Mouse (Mus musculus): ENCODE results near the gene Tm9sf1. TPM values are rescaled to one million over a fixed set of nuclear protein-coding genes. Genes with fewer than 3 reads are reported as not detected.

Tm9sf1 gene
- polyA plus RNA-seq, 1 experiment from 2014 or later = 62.1 TPM

DNA sequence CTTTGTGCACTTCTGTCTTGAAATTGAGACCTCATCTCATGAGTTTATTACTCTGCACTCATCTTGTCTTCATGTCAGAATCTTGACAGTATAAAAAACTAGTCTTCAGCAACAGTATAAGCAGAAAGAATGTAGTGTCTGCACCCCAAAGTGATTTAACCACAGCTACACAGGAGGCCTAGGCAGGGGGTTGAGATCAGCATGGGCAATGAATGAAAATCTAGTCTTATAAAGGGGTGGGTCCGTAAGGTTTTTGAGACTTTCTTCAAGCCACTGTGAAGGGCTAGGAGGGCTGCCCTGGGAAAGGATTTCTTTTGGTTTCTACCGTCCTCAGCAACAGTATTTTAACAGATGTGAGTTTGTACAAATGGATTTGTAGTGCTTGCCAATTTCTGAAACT lies 17.0 kb upstream of the Tm9sf1 start:
- Histone ChIP-seq H3K4me1 (replicated peaks; ENCODE audit: control insufficient read depth, insufficient read depth, low read length) (peaks cover 9% of the 10 kb centered on the region), H3K36me3 (ENCODE audit: control insufficient read depth, insufficient read depth) (peaks cover 8% of the 10 kb centered on the region; the same call in 1 of the 2 replicates), H3K27ac (ENCODE audit: low read length) (no peak overlapping the region), H3K9me3 (ENCODE audit: control insufficient read depth, low read length) (no peaks in the 10 kb centered on the region), H3K4me3 (replicated peaks; ENCODE audit: low read length) (peak overlapping the region; percentile 65), H3K27me3 (replicated peaks; ENCODE audit: control insufficient read depth, insufficient read depth, low read length) (no peaks in the 10 kb centered on the region), H3K4me2 (ENCODE audit: low read length) (peak overlapping the region; percentile 69), H3K9ac (replicated peaks; ENCODE audit: low read depth, low read length) (no peak overlapping the region)
- WGBS = 33% methylated on average over 2 of the region's 2 CpGs
- peak; percentile 16; the same call in 1 of the 2 replicates for ATAC-seq

DNA sequence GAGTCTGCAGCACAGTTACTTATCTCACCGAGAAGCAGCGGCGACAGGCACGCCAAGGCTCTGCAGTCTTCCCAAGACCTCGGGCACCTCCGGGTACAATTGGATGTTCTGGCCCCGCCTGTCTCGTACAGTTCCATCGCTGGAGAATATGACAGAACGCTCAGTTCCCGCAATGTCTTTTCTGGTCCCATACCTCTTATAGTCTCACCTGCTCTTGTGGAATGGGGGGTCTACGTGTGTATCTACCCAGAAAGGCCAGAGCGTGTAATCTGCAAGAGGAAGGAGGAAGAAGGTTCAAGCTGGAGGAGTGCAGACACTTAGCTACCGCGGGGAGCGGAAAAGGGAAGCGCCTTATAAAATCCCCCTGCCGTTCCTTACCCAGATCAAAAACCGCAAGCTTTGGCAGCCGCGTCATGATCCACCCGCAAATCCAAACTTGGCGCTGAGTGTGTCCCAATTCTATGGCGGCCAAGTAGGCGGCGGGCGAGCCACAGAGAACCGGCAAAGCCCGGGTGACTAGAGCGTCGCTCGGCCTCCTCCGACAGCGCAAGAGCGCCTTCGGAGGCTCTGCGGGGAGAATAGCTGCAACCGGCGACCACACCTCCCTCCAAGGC lies 16.5 kb upstream of the Tm9sf1 start, which contains the start of gene Mdp1:
Gene Mdp1 (minus strand): TSS at position 549 of the 614 bp plus-strand sequence.
- H3K9ac ChIP-seq (replicated peaks; ENCODE audit: low read depth, low read length) = peak within 1 kb of the TSS; percentile 69
- under 1% methylated on average over 39 of the region's 39 CpGs for WGBS
- H3K9me3 ChIP-seq (ENCODE audit: control insufficient read depth, low read length) = no peaks in the 10 kb centered on the region
- H3K4me2 ChIP-seq (ENCODE audit: low read length) = peak within 1 kb of the TSS; percentile 69
- H3K27ac ChIP-seq (ENCODE audit: low read length) = peak within 1 kb of the TSS; percentile 71
- peak; percentile 97 for ATAC-seq
- no peaks in the 10 kb centered on the region for H3K27me3 ChIP-seq (replicated peaks; ENCODE audit: control insufficient read depth, insufficient read depth, low read length)
- peaks cover 8% of the 10 kb centered on the region; the same call in 1 of the 2 replicates for H3K36me3 ChIP-seq (ENCODE audit: control insufficient read depth, insufficient read depth)
- H3K4me1 ChIP-seq (replicated peaks; ENCODE audit: control insufficient read depth, insufficient read depth, low read length) = peaks cover 9% of the 10 kb centered on the region
- peak within 1 kb of the TSS; percentile 65 for H3K4me3 ChIP-seq (replicated peaks; ENCODE audit: low read length)

DNA sequence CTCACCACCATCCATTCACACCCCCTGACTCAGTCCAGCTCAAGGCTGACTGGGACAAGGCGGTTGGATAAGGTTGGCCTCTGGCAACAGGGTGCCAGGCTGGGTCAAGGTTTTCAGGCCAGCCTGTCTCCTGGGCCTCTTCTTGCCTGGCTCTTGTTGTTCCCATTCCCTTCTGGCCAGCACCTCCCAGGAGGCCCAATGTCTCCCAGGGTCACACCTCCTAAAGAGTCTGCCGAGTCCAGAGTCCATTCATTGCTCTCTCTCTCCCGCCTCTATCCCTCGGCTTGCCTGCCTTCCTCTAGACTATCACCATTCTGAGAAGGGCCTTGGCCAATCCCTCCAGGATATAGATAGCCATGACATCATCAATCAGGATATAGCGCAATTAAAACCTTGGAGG lies 14.4 kb upstream of the Tm9sf1 start:
- no peak overlapping the region for H3K4me3 ChIP-seq (replicated peaks; ENCODE audit: low read length)
- peaks cover 9% of the 10 kb centered on the region for H3K4me1 ChIP-seq (replicated peaks; ENCODE audit: control insufficient read depth, insufficient read depth, low read length)
- ATAC-seq = no peak
- no peak overlapping the region for H3K9ac ChIP-seq (replicated peaks; ENCODE audit: low read depth, low read length)
- WGBS = 90% methylated on average over 5 of the region's 5 CpGs
- no peak overlapping the region for H3K27ac ChIP-seq (ENCODE audit: low read length)
- peaks cover 6% of the 10 kb centered on the region; the same call in 1 of the 2 replicates for H3K36me3 ChIP-seq (ENCODE audit: control insufficient read depth, insufficient read depth)
- no peak overlapping the region for H3K4me2 ChIP-seq (ENCODE audit: low read length)
- no peaks in the 10 kb centered on the region for H3K27me3 ChIP-seq (replicated peaks; ENCODE audit: control insufficient read depth, insufficient read depth, low read length)
- no peaks in the 10 kb centered on the region for H3K9me3 ChIP-seq (ENCODE audit: control insufficient read depth, low read length)

DNA sequence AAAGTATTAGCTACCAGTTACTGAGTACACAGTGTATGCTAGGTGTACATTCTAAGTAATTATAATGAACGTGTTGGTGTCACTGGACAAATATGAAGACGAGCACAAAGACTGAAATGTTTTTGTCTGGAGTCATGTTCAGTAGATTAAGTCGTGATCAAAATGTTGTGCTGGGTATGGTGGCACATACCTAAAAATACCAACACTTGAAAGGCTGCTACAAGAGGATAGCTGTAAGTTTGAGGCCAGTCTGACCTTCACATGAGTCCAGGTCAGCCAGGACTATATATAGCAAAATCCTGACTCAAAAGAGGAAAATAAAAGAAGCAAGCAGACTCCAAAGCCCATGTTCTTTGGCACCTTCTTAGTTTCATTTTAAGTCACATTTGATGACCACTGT lies 13.3 kb upstream of the Tm9sf1 start:
- Histone ChIP-seq H3K4me2 (ENCODE audit: low read length) (no peak overlapping the region), H3K36me3 (ENCODE audit: control insufficient read depth, insufficient read depth) (no peaks in the 10 kb centered on the region; the same call in 1 of the 2 replicates), H3K4me3 (replicated peaks; ENCODE audit: low read length) (no peak overlapping the region), H3K4me1 (replicated peaks; ENCODE audit: control insufficient read depth, insufficient read depth, low read length) (peaks cover 9% of the 10 kb centered on the region), H3K9me3 (ENCODE audit: control insufficient read depth, low read length) (no peaks in the 10 kb centered on the region), H3K9ac (replicated peaks; ENCODE audit: low read depth, low read length) (no peak overlapping the region), H3K27ac (ENCODE audit: low read length) (no peak overlapping the region), H3K27me3 (replicated peaks; ENCODE audit: control insufficient read depth, insufficient read depth, low read length) (no peaks in the 10 kb centered on the region)
- 93% methylated on average over 3 of the region's 3 CpGs for WGBS
- no peak for ATAC-seq

DNA sequence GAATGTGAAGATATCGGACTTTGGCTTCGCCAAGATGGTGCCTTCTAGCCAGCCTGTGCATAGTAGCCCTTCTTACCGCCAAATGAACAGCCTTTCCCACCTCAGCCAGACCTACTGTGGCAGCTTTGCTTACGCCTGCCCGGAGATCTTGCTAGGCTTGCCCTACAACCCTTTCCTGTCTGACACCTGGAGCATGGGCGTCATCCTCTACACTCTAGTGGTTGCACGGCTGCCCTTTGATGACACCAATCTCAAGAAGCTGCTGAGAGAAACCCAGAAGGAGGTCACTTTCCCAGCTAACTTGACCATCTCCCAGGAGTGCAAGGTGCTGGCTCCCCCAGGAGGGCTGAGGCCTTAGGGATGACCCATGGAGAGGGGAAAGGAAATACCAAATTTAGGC lies 7.9 kb upstream of the Tm9sf1 start:
- no peaks in the 10 kb centered on the region for H3K36me3 ChIP-seq (ENCODE audit: control insufficient read depth, insufficient read depth)
- no peak overlapping the region for H3K27ac ChIP-seq (ENCODE audit: low read length)
- H3K9ac ChIP-seq (replicated peaks; ENCODE audit: low read depth, low read length) = no peak overlapping the region
- no peak overlapping the region for H3K4me3 ChIP-seq (replicated peaks; ENCODE audit: low read length)
- no peaks in the 10 kb centered on the region for H3K9me3 ChIP-seq (ENCODE audit: control insufficient read depth, low read length)
- no peaks in the 10 kb centered on the region for H3K4me1 ChIP-seq (replicated peaks; ENCODE audit: control insufficient read depth, insufficient read depth, low read length)
- H3K4me2 ChIP-seq (ENCODE audit: low read length) = no peak overlapping the region
- 93% methylated on average over 7 of the region's 7 CpGs for WGBS
- no peaks in the 10 kb centered on the region for H3K27me3 ChIP-seq (replicated peaks; ENCODE audit: control insufficient read depth, insufficient read depth, low read length)
- ATAC-seq = no peak

DNA sequence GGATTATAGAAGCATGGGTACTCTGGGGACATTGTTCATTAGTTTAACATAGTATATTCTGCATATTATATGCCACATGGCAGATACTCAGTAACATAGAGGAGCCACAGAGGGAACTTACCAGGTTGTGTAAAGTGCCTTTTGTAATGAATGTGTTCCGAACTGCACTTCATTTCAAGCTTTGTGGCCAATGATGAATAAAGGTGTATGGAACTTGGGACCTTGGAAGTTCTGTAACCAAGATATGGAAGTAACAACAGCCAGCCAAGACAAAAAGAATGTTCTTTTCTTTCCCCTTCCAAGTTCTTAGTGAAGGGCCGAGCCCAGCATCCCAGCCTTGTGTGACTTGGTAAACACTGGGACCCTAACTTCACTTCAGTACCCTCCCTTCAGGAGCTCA lies 6.3 kb upstream of the Tm9sf1 start, which contains the start of gene Tssk4:
Gene Tssk4 (plus strand): TSS at position 301 of the 400 bp plus-strand sequence.
- Histone ChIP-seq H3K9ac (replicated peaks; ENCODE audit: low read depth, low read length) (no peak within 1 kb of the TSS), H3K9me3 (ENCODE audit: control insufficient read depth, low read length) (no peaks in the 10 kb centered on the region), H3K36me3 (ENCODE audit: control insufficient read depth, insufficient read depth) (no peaks in the 10 kb centered on the region), H3K27me3 (replicated peaks; ENCODE audit: control insufficient read depth, insufficient read depth, low read length) (no peaks in the 10 kb centered on the region), H3K27ac (ENCODE audit: low read length) (no peak within 1 kb of the TSS), H3K4me3 (replicated peaks; ENCODE audit: low read length) (no peak within 1 kb of the TSS), H3K4me1 (replicated peaks; ENCODE audit: control insufficient read depth, insufficient read depth, low read length) (peaks cover 4% of the 10 kb centered on the region), H3K4me2 (ENCODE audit: low read length) (no peak within 1 kb of the TSS)
- 96% methylated on average over 2 of the region's 2 CpGs for WGBS
- ATAC-seq = no peak

DNA sequence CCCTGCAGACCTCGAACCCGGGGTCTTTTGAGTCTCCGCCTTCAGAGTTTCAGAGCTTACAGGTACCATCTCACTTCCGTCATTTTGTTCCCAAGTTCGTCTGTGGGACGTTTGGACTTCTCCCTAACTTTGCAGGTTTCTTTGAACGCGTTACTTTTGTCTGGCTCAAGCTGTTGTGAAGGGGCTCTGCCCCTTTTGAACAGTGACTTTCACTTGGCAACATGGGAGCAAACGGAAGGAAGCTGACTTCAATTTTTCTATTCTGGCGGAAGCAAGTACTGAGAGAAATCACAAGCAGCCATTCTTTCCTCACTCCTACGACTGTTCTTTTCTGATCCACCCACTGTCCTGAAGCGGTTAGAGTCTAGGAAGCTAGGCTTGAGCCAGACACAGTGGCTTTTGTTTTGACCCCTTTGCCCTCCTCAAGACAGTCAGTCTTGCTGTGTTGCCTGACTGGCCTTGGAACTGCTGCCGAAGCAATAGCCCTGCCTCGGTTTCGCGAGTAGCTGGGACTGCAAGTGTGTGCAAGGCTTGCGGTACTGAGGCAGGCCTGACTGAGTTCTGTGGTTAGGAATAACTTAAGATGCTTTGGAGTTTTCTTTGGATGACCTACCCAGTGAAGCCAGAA lies 769 bp upstream of the Tm9sf1 start:
- no peaks in the 10 kb centered on the region for H3K27me3 ChIP-seq (replicated peaks; ENCODE audit: control insufficient read depth, insufficient read depth, low read length)
- no peak overlapping the region for H3K27ac ChIP-seq (ENCODE audit: low read length)
- H3K9ac ChIP-seq (replicated peaks; ENCODE audit: low read depth, low read length) = peak overlapping the region; percentile 97
- peaks cover 9% of the 10 kb centered on the region for H3K36me3 ChIP-seq (ENCODE audit: control insufficient read depth, insufficient read depth)
- H3K4me3 ChIP-seq (replicated peaks; ENCODE audit: low read length) = peak overlapping the region; percentile 99
- WGBS = 25% methylated on average over 17 of the region's 17 CpGs
- no peak for ATAC-seq
- peaks cover 21% of the 10 kb centered on the region for H3K4me1 ChIP-seq (replicated peaks; ENCODE audit: control insufficient read depth, insufficient read depth, low read length)
- peak overlapping the region; percentile 84 for H3K4me2 ChIP-seq (ENCODE audit: low read length)
- no peaks in the 10 kb centered on the region for H3K9me3 ChIP-seq (ENCODE audit: control insufficient read depth, low read length)

DNA sequence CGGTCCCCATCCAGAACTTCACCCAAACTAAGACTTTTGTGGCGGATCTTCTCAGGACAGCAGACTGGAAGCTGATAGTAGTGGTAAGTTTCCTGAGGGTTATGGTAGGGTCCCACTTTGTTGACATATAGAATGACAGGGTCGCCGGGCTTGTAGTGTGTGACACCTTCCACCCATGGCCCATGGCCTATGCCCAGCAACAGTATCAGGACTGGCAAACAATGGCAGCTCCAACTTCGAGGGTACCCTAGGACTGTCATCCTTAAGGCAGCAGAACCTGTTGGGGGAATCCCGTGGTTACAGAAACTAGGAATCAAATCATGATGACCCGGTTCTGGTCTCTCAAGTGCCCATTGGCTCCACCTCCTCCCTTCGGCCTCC lies 937 bp downstream of the Tm9sf1 start:
- 23% methylated on average over 8 of the region's 8 CpGs for WGBS
- ATAC-seq = peak; percentile 35
- Histone ChIP-seq H3K4me2 (ENCODE audit: low read length) (peak overlapping the region; percentile 84), H3K4me1 (replicated peaks; ENCODE audit: control insufficient read depth, insufficient read depth, low read length) (peaks cover 21% of the 10 kb centered on the region), H3K9me3 (ENCODE audit: control insufficient read depth, low read length) (no peaks in the 10 kb centered on the region), H3K36me3 (ENCODE audit: control insufficient read depth, insufficient read depth) (peaks cover 14% of the 10 kb centered on the region), H3K4me3 (replicated peaks; ENCODE audit: low read length) (peak overlapping the region; percentile 99), H3K27me3 (replicated peaks; ENCODE audit: control insufficient read depth, insufficient read depth, low read length) (no peaks in the 10 kb centered on the region), H3K27ac (ENCODE audit: low read length) (peak overlapping the region; percentile 97), H3K9ac (replicated peaks; ENCODE audit: low read depth, low read length) (peak overlapping the region; percentile 97)

DNA sequence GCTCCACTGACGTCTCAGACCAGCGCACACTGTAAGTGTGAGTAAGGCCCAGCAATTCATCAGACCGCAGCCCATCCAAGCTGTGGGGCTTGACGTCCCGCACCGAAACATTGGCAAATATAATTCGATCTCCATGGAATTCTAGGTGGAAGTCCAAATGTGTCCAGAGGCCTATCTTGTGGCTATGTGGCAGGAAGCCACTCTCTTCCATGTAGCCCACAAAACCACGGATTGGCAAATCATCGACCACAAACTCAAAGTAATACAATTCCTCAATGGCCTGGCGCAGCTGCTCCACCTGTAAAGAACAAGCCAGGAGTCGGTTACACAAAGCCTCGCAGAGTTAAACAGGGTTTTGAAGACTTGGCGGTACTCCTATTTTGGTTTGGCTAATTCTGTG lies 2.3 kb downstream of the Tm9sf1 start:
- Histone ChIP-seq H3K4me2 (ENCODE audit: low read length) (no peak overlapping the region), H3K27ac (ENCODE audit: low read length) (no peak overlapping the region), H3K27me3 (replicated peaks; ENCODE audit: control insufficient read depth, insufficient read depth, low read length) (no peaks in the 10 kb centered on the region), H3K9me3 (ENCODE audit: control insufficient read depth, low read length) (no peaks in the 10 kb centered on the region), H3K4me1 (replicated peaks; ENCODE audit: control insufficient read depth, insufficient read depth, low read length) (peaks cover 21% of the 10 kb centered on the region), H3K4me3 (replicated peaks; ENCODE audit: low read length) (no peak overlapping the region), H3K36me3 (ENCODE audit: control insufficient read depth, insufficient read depth) (peaks cover 20% of the 10 kb centered on the region), H3K9ac (replicated peaks; ENCODE audit: low read depth, low read length) (no peak overlapping the region)
- no peak for ATAC-seq
- 98% methylated on average over 13 of the region's 13 CpGs for WGBS

Measured in forebrain, embryonic 16.5 days (tissue).